31 mouse cellular contexts compared by ENCODE assay signal in the genomic region with DNA sequence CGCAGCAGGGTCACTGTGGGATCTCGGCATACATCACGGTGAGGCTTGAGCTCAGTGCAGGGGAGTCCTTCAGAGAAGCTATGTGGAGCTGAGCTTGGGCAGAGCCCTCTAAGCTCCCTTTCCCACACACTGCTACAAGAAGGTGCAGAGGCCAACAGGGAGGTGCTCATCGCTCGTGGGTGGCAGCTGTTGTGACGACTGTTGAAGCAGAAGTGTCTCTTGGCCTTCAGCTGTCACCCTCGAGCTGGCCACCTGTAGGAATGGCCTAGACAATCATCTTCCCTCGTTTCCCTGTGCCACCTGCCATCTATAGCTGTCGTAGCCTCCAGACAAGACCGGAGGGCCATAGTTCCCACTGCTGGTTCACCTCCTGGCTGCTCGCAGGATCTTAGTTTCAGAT.
"Had no signal": no experiment of that assay in that cellular context is flagged by ENCODE, and none has a peak within 500 bp of the region (broad histone marks: within the 10 kb centered on the region; RNA-seq: fewer than 3 reads in every experiment).

No protein-coding gene starts in this region.

- H3K36me3 ChIP-seq: midbrain, embryonic 15.5 days had no signal

- DNase-seq: layer of hippocampus, postnatal 36 days; left cerebral cortex, postnatal 4 days; liver, embryonic 13.5 days; liver, postnatal 0 days; lung, adult 18-20 months; lung, adult 2 months; lung, embryonic 14.5 days; lung, postnatal 10 days; lung, postnatal 14 days; lung, postnatal 36 days; lung, postnatal 4 days; midbrain, embryonic 14.5 days had no signal

- H3K9ac ChIP-seq: limb, embryonic 12.5 days; limb, embryonic 13.5 days; limb, embryonic 15.5 days; liver, embryonic 12.5 days; liver, embryonic 13.5 days; liver, embryonic 14.5 days; liver, embryonic 15.5 days; liver, postnatal 0 days; lung, embryonic 14.5 days; lung, embryonic 15.5 days; midbrain, embryonic 12.5 days; midbrain, embryonic 13.5 days; midbrain, embryonic 15.5 days; neural tube, embryonic 13.5 days had no signal

- H3K9me3 ChIP-seq: limb, embryonic 12.5 days; limb, embryonic 13.5 days; limb, embryonic 15.5 days; liver, embryonic 12.5 days; liver, embryonic 13.5 days; liver, embryonic 15.5 days; lung, embryonic 15.5 days; megakaryocyte, embryonic 14.5 days; midbrain, embryonic 10.5 days; midbrain, embryonic 12.5 days; midbrain, embryonic 13.5 days; midbrain, embryonic 15.5 days; neural tube, embryonic 13.5 days had no signal

- H3K27me3 ChIP-seq: limb, embryonic 12.5 days; limb, embryonic 13.5 days; limb, embryonic 15.5 days; liver, embryonic 12.5 days; liver, embryonic 13.5 days; liver, embryonic 15.5 days; lung, embryonic 15.5 days; midbrain, embryonic 12.5 days; midbrain, embryonic 13.5 days; midbrain, embryonic 15.5 days; neural tube, embryonic 13.5 days had no signal

- H3K4me2 ChIP-seq: limb, embryonic 12.5 days; limb, embryonic 13.5 days; limb, embryonic 15.5 days; liver, embryonic 11.5 days; liver, embryonic 12.5 days; liver, embryonic 13.5 days; liver, embryonic 15.5 days; lung, embryonic 14.5 days; lung, embryonic 15.5 days; midbrain, embryonic 11.5 days; midbrain, embryonic 12.5 days; midbrain, embryonic 13.5 days; midbrain, embryonic 15.5 days; neural tube, embryonic 13.5 days had no signal

- H3K27ac ChIP-seq: left cerebral cortex, adult 2 months; limb, embryonic 12.5 days; limb, embryonic 15.5 days; liver, embryonic 12.5 days; liver, embryonic 13.5 days; liver, embryonic 14.5 days; liver, embryonic 15.5 days; lung, embryonic 15.5 days; macrophage; midbrain, embryonic 12.5 days; midbrain, embryonic 13.5 days; midbrain, embryonic 15.5 days; neural tube, embryonic 13.5 days had no signal

- H3K4me3 ChIP-seq: left cerebral cortex, adult 2 months; limb, embryonic 12.5 days; limb, embryonic 13.5 days; limb, embryonic 15.5 days; liver, embryonic 12.5 days; liver, embryonic 13.5 days; liver, embryonic 15.5 days; lung, embryonic 15.5 days; megakaryocyte, embryonic 14.5 days; midbrain, embryonic 10.5 days; midbrain, embryonic 12.5 days; midbrain, embryonic 13.5 days; midbrain, embryonic 15.5 days; neural tube, embryonic 13.5 days had no signal

- ATAC-seq: liver, embryonic 12.5 days; liver, postnatal 0 days; lung, postnatal 0 days; midbrain, embryonic 13.5 days; midbrain, embryonic 15.5 days; midbrain, embryonic 16.5 days had no signal
